Mouse (Mus musculus): Measurements from ENCODE around the gene Grhl3.

The Grhl3 gene

GRCm38 (mm10) chr4:135531236-135531635 is 42.2 kb downstream of the Grhl3 start:
- DNase-seq (ENCODE audit: low spot score): no peak

DNA sequence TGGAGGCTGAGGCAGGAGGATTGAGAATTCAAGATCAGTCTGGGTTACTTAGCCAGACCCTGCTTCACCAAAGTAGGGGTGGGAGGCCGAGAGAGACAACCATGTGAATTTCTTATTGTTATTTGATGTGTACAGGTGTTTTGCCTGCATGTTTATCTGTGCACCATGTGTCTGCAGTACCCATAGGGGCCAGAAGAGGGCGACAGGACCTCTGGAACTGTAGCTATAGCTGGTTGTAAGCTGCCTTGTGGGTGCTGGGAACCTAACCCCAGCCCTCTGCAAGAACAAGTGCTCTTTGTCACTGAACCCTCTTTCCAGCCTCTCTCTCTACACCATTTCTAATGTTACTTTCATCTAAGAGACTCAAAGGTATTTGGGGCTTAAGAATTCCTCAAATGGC is 43.2 kb downstream of the Grhl3 start:
- no peak for DNase-seq (ENCODE audit: low spot score)

GRCm38 (mm10) chr4:135526039-135526710 is 47.3 kb downstream of the Grhl3 start:
- DNase-seq (ENCODE audit: low spot score): no peak

DNA sequence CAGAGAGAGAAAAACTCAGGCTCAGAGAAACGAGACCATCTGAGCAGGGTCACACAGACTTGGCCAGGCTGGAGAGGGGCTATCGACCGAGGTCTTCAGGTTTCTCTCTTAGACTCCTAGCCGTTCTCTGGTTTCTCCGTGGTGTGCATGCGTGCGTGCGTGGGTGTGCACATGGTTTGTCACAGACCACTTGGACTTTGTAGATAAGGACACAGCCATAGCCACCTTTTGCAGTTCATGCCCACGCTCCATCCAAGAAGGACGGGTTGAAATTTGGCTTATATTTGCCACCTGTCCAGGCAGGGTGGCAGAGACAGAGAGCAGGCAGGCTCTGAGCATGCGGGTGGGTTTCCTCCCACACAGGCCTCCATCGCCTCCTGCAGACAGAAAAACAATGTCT is 48.4 kb downstream of the Grhl3 start:
- DNase-seq (ENCODE audit: low spot score): no peak

DNA sequence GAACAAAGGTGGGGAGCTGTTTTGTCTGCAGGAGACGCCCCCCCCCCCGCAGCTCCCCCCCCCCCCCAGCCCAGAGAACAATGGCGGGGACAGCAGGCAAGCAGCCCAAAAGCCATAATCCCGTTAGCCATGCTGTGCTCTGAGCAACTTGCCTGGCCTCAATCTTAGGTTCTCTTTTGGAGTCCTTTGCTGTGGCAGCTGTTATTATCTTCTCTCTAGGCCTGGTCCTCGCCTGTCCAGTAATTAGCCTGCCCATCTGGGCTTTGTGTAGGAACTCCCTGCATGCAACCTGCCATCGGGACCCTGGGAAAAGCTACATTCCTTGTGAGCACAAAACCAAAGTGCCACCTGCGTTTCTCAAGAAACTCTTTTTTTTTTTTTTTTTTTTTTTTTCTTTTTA is 49.5 kb downstream of the Grhl3 start:
- no peak for DNase-seq (ENCODE audit: low spot score)

DNA sequence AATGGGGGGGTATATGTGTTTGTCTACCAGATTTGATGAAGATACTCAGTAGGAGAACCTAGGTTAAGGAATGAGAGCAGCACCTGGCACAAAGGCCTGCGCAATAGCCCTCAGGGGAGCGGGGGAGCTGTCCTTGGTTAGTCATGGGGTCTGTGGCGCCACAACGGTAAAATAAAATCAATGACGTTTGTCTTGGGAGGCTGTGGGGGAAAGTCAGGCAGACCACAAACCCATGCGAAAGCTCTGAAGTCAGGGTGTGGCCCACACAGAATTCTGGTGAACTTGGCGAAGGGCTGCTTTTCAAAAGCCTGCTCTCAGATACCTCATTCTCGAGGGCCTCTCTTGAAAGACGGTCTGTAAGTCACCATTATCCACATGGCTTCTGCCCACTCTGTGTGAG is 53.0 kb downstream of the Grhl3 start:
- no peak for DNase-seq (ENCODE audit: low spot score)

DNA sequence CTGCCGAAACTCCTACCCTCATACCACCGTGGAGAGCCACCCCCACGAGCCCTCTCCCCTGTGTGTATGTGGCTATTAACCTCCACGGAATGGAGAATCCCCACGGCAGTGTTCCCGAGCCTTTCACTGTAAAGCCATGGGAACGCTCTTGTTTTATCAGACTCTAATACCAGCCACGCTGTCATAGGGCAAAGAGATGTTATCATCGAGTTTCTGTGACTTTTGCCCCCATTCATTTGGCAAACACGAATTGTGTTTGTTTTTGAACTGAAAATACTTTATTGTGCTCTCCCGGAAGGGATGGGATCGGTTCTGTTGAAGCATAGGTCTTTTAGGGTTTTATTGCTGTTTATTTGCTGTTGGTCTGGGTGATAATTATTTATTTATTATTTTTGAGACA is 55.3 kb downstream of the Grhl3 start:
- peak; percentile 35 for DNase-seq (ENCODE audit: low spot score)

DNA sequence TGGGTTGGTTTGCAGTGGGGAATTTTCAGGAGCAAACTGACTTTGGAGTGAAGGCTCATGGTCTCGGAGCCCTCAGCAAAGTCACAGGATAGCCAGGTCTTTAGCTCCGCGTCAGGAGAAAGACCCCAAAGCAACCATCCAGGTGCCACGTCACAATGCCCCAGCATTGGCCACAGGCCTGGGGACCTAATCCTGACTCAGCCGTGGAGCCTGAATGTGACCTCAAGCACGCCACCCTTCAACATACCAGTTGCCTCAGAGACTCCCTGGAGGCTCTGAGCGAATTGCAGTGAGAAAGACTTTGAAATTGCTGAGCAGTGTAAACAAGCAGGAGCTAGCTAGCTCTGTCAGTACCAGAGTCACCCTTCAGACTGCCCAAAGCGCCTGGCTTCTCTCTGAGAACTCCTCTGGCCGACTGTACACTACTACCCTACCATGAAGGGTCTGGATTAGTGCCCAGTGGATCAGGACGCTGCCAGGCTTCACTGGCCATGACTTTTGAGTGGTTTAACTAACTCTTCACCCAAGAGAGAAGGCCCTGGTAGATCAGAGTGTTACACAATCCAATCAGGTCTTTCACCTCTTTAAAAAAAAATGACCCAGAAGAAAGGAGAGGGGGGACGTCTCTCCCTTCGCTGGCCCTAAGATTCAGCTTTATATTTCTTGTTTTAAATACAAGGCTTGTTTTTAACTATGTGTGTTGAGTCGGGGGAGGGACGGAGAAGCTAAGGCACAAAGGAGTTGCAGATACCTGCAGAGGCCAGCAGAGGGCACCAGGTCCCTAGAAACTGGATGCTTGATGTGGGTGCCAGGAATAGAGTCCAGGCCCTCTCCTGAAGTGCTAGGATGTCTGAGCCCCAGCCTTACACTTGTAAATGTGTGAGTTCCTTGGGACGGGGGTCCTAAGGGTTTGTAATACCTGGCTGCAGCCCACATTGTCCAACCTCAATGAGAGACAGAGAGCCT is 56.8 kb downstream of the Grhl3 start:
- peak; percentile 55 for DNase-seq (ENCODE audit: low spot score)

DNA sequence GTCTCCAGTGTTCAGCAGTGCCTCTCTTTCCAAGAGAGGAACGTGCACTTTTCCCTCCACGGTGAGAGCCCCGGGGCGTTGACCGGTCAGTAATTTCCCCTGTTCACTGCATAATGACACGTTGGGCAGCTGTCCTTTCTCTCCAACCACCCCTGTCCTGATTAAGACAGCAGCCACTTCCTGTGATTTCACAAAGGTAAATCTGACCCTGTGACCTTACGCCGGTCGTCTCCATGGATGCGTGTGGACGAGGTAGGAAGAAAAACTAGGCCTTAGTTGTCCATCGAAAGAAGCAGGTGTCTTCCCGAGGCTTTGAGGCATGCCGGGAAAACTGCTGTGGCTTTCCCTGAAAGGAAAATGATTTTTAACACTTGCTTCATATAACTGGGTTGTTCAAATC is 58.5 kb downstream of the Grhl3 start:
- DNase-seq (ENCODE audit: low spot score): no peak

DNA sequence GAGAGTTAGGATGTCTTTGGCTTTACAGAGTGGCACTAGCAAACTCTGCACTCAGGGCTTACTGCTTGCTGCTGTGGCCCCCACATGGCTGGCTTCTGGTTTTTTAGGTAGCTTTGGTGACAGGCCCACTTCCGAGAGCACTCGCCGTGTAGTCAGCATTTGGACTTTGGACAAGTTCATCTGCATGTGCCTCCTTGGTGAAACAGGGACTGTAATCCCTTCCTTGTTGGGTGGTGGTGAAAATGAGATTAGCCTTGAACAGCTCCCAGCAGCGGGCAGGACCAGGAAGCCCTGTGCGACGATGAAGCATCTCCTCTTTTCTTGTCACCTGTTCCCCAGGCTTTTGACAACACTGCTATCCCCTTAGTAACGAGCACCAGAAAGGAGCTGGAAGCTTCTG is 59.6 kb downstream of the Grhl3 start:
- no peak for DNase-seq (ENCODE audit: low spot score)

- peak; percentile 42 for DNase-seq (ENCODE audit: low spot score)
Observed at GRCm38 (mm10) chr4:135509515-135509914, 63.9 kb downstream of the Grhl3 start.

DNA sequence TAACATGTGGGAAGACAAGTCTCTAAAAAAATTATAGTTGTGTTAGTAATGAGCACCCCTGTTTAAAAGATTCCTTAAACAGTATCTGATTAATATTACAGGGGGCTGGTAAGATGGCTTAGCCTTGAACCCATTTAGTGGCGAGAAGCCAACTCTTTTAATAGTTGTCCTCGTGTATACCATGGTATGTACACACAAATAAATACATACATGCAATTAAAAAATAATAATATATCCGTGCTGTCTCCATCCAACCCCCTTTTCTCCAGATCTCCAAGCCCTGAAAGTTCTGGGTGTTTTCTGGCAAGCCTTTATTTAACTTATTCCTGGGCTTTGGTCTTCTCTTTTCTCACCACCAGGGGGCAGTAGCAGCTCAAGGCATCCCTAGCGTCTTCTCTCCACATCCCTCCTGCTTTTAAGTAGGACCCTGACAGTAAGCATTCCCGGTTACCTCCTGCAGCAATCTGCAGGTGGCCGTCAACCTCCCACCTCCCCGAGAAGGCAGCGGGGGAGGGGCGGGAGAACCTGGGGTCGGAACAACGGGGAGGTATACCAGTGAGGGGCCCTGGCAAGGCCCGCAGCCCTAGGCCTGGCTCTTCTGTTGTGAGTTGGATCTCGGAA is 64.9 kb downstream of the Grhl3 start:
- peak; percentile 84 for DNase-seq (ENCODE audit: low spot score)

- DNase-seq (ENCODE audit: low spot score): peak; percentile 55
Observed at GRCm38 (mm10) chr4:135507547-135508350, 65.7 kb downstream of the Grhl3 start.

DNA sequence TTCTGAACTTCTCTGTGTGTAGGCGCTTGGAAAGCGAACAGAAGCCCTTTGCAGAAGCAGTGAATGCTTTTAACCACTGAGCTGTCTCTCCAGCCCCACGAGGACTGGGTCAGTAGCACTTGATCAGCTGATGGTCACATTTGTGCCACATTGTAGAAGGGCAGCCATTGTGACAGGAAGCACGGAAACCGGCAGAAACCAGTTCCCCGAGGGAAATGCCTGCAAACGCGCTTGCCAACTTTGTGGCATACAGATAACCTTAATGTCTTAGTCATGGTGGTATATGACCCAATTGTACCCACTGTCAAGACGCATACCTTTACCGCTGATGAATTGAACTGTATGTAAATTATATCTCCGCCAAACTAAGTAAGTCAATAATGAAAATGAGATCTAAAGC is 67.6 kb downstream of the Grhl3 start:
- DNase-seq (ENCODE audit: low spot score): peak; percentile 68

DNA sequence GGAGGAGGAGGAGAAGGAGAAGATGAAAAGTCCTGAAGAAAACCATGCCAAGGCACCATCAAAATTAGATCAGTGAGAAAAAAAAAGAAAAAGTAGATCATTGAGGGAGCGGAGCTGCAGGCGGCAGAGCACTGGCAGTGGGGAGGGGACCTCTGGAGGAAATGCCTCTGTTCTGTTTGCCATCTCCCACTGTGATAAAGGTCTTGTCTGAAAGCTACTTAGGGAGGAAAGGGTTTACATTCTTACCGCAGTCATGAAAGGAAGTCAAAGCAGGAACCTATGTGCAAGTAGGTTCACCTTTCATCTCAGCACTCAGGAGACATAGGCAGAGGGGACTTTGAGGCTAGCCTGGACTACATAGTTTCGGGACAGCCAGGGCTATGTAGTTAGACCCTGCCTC is 71.8 kb downstream of the Grhl3 start:
- DNase-seq (ENCODE audit: low spot score): no peak

- no peak for DNase-seq (ENCODE audit: low spot score)
Observed at GRCm38 (mm10) chr4:135499831-135500230, 73.6 kb downstream of the Grhl3 start.

DNA sequence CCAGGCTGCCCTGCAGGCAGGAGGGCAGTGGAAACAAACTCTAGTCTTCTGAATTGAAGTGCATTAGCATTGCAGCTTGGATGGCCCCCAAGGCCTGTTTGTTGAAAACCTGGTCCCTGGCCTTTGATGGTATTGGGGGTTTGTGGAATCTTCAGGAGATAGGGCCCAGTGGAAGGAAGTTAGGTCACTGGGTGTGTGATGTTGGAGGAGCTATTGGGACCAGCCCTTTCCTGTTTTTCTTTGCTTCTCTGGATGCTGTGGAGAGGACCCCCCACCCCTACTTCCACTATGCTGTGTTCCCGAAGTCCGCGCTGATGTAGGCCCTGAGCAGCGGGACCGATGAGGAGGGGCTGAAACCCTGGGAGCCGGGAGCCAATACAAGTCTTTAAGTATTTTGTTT is 75.3 kb downstream of the Grhl3 start:
- no peak for DNase-seq (ENCODE audit: low spot score)

DNA sequence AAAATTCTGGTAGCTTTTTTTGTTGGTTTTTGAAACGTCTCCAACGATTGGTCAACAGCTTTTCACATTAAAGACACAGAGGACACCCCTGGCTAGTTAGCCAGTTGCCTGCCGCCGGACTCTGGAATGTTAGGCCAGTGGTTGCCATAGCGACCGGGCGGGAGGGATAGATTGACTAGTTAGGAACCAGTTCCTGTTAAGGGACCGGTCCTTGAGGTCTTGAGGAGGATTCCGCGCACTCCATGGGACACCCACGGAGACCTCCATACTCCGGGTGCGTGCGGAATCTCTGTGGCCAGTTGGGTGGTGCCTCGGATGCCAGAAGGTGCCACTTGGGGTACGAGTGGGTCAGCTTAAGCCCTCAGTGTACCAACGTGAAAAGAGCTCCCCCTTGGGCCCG is 77.6 kb downstream of the Grhl3 start:
- DNase-seq (ENCODE audit: low spot score): peak; percentile 55

DNA sequence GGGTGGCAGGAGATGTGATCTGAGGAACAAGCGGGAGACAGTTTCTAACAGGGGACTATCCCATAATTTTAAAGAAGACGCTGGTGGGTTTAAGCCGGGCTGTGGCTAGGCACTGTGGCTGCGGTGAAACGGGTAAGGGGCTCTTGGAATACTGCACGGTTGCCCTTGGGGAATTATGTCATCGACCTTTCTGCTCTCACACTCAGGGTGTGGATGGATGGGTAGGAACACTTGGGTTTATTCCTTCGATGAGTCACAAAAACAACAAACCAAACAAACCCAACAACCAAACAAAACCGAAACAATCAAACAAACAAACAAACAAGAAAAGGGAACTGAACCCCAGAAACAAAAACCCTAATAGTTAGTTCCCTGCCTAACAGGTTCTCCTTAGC is 78.0 kb downstream of the Grhl3 start:
- DNase-seq (ENCODE audit: low spot score): no peak

DNA sequence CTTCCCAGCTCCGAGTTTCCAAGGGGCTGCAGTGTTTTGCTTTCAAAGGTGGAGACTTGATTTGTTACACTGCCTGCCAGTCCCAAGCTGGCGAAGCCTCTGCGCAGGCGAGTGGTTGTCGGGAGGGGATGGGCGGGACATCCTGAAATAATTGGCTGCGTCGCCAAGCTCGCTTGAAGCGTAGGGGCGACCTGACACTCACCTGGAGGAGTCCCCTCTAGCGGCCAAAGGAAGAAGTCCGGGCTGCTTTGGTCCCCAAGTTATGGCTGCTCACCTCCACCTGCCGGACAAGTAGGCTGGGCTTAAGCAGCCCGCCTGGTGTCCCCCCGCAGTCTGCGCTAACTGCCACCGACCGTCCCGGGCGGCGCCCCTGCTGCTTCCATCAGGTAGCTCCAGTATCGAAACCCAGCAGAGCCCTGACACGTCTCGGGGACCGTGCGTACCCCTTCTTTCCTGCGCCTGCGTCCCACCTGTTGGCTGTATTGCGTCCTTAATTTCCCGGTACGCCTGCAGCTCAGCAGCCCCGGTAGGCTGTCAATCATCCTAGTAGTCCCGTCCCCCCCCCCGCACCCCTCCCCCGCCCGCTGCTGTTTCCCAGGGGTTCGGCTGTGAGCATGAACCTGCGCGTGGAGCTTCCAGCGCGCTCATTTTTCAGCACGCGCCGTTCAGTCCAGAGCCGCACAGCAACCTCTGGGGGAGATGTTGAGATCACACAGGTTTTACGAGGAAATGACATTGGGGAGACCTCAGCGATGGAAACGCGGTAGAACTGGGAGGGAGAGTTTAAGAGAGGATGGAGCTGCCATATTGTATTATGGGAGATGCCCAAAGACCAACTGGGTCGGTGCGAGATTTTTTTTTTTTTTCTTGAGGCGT is 78.7 kb downstream of the Grhl3 start, which contains the start of the genes Stpg1 and Nipal3:
Gene Stpg1, plus strand, starts transcription at position 270 of the 876 bp plus-strand sequence.
Gene Nipal3, minus strand, starts transcription at position 518 of the 876 bp plus-strand sequence.
- peak; percentile 91 for DNase-seq (ENCODE audit: low spot score)

Data from urinary bladder, postnatal 14 days (tissue).